Mouse (Mus musculus): ENCODE data around the gene Gm21860. TPM values are rescaled to one million over a fixed set of nuclear protein-coding genes. Genes with fewer than 3 reads are reported as not detected.
"Not testable (repeated sequence)": the region's sequence is repeated elsewhere in the genome, so short reads cannot be mapped to it uniquely, and the experiment has no call there.

The Gm21860 gene
- polyA plus RNA-seq, 1 experiment, result not detected

GRCm38 (mm10) chrY:90738431-90738680, 16.3 kb downstream of the Gm21860 start:
- TF ChIP-seq CTCF (IDR thresholded peaks at IDR 0.05; ENCODE audit: low read depth, low read length), result no peak
- no peak for TF ChIP-seq POLR2A (IDR thresholded peaks at IDR 0.05; ENCODE audit: borderline replicate concordance, low read depth, low read length)
- no peak overlapping the region for H3K4me3 ChIP-seq (ENCODE audit: insufficient read depth, low read length)
- no peaks in the 10 kb centered on the region for H3K4me1 ChIP-seq (ENCODE audit: control insufficient read depth, insufficient read depth, low read length)
- no peak overlapping the region for H3K27ac ChIP-seq (ENCODE audit: insufficient read depth, low read depth, low read length)

- H3K4me3 ChIP-seq (ENCODE audit: insufficient read depth, low read length), result no peak overlapping the region
- no peaks in the 10 kb centered on the region for H3K4me1 ChIP-seq (ENCODE audit: control insufficient read depth, insufficient read depth, low read length)
- TF ChIP-seq CTCF (IDR thresholded peaks at IDR 0.05; ENCODE audit: low read depth, low read length), result no peak
- no peak for TF ChIP-seq POLR2A (IDR thresholded peaks at IDR 0.05; ENCODE audit: borderline replicate concordance, low read depth, low read length)
- no peak overlapping the region for H3K27ac ChIP-seq (ENCODE audit: insufficient read depth, low read depth, low read length)
Measured at GRCm38 (mm10) chrY:90737606-90738430, 16.8 kb downstream of the Gm21860 start.

- H3K27ac ChIP-seq (ENCODE audit: insufficient read depth, low read depth, low read length); H3K4me3 ChIP-seq (ENCODE audit: insufficient read depth, low read length); H3K4me1 ChIP-seq (ENCODE audit: control insufficient read depth, insufficient read depth, low read length): not testable (repeated sequence)
Measured at GRCm38 (mm10) chrY:90736217-90737000, 18.2 kb downstream of the Gm21860 start.

GRCm38 (mm10) chrY:90735181-90735895, 19.3 kb downstream of the Gm21860 start:
- not testable (repeated sequence) for H3K27ac ChIP-seq (ENCODE audit: insufficient read depth, low read depth, low read length); H3K4me1 ChIP-seq (ENCODE audit: control insufficient read depth, insufficient read depth, low read length); H3K4me3 ChIP-seq (ENCODE audit: insufficient read depth, low read length)

GRCm38 (mm10) chrY:90734334-90734696, 20.3 kb downstream of the Gm21860 start:
- not testable (repeated sequence) for H3K4me1 ChIP-seq (ENCODE audit: control insufficient read depth, insufficient read depth, low read length); H3K27ac ChIP-seq (ENCODE audit: insufficient read depth, low read depth, low read length); H3K4me3 ChIP-seq (ENCODE audit: insufficient read depth, low read length)

GRCm38 (mm10) chrY:90733656-90734333, 20.8 kb downstream of the Gm21860 start:
- H3K27ac ChIP-seq (ENCODE audit: insufficient read depth, low read depth, low read length); H3K4me1 ChIP-seq (ENCODE audit: control insufficient read depth, insufficient read depth, low read length); H3K4me3 ChIP-seq (ENCODE audit: insufficient read depth, low read length): not testable (repeated sequence)

GRCm38 (mm10) chrY:90732101-90732542, 22.5 kb downstream of the Gm21860 start:
- not testable (repeated sequence) for H3K4me3 ChIP-seq (ENCODE audit: insufficient read depth, low read length); H3K4me1 ChIP-seq (ENCODE audit: control insufficient read depth, insufficient read depth, low read length); H3K27ac ChIP-seq (ENCODE audit: insufficient read depth, low read depth, low read length)

- H3K27ac ChIP-seq (ENCODE audit: insufficient read depth, low read depth, low read length), result not testable (repeated sequence)
Measured at GRCm38 (mm10) chrY:90731593-90731955, 23.0 kb downstream of the Gm21860 start.

GRCm38 (mm10) chrY:90730908-90731592, 23.6 kb downstream of the Gm21860 start:
- H3K4me3 ChIP-seq (ENCODE audit: insufficient read depth, low read length); H3K27ac ChIP-seq (ENCODE audit: insufficient read depth, low read depth, low read length); H3K4me1 ChIP-seq (ENCODE audit: control insufficient read depth, insufficient read depth, low read length): not testable (repeated sequence)

More at GRCm38 (mm10) chrY:90731593-90731955, 23.0 kb downstream of the Gm21860 start:
- not testable (repeated sequence) for H3K4me3 ChIP-seq (ENCODE audit: insufficient read depth, low read length); H3K4me1 ChIP-seq (ENCODE audit: control insufficient read depth, insufficient read depth, low read length)

- H3K4me1 ChIP-seq (ENCODE audit: control insufficient read depth, insufficient read depth, low read length); H3K27ac ChIP-seq (ENCODE audit: insufficient read depth, low read depth, low read length); H3K4me3 ChIP-seq (ENCODE audit: insufficient read depth, low read length): not testable (repeated sequence)
Measured at GRCm38 (mm10) chrY:90729816-90730303, 24.8 kb downstream of the Gm21860 start.

- not testable (repeated sequence) for H3K4me3 ChIP-seq (ENCODE audit: insufficient read depth, low read length); H3K27ac ChIP-seq (ENCODE audit: insufficient read depth, low read depth, low read length); H3K4me1 ChIP-seq (ENCODE audit: control insufficient read depth, insufficient read depth, low read length)
Measured at GRCm38 (mm10) chrY:90728905-90729256, 25.7 kb downstream of the Gm21860 start.

- H3K27ac ChIP-seq (ENCODE audit: insufficient read depth, low read depth, low read length); H3K4me3 ChIP-seq (ENCODE audit: insufficient read depth, low read length); H3K4me1 ChIP-seq (ENCODE audit: control insufficient read depth, insufficient read depth, low read length): not testable (repeated sequence)
Measured at GRCm38 (mm10) chrY:90728251-90728904, 26.2 kb downstream of the Gm21860 start.

- H3K4me1 ChIP-seq (ENCODE audit: control insufficient read depth, insufficient read depth, low read length); H3K27ac ChIP-seq (ENCODE audit: insufficient read depth, low read depth, low read length); H3K4me3 ChIP-seq (ENCODE audit: insufficient read depth, low read length): not testable (repeated sequence)
Measured at GRCm38 (mm10) chrY:90727121-90727908, 27.3 kb downstream of the Gm21860 start.

Measured in bone marrow macrophage, adult 2 months (primary cell).